Mouse (Mus musculus) heart, adult 9 months (tissue): ENCODE data around the gene Bard1.

Source experiments
- DNase-seq, 2 experiments: peaks; one replicate each; pipeline ENCODE4 v3.0.0; 2022; ENCODE audit warnings: low spot score in 2 of 2

Gene Bard1

GRCm38 (mm10) chr1:71102344-71103173 is at the start of gene Bard1:
TSS of gene Bard1 (minus strand) at chr1:71103146.
- peak; percentile 94 for DNase-seq

DNA sequence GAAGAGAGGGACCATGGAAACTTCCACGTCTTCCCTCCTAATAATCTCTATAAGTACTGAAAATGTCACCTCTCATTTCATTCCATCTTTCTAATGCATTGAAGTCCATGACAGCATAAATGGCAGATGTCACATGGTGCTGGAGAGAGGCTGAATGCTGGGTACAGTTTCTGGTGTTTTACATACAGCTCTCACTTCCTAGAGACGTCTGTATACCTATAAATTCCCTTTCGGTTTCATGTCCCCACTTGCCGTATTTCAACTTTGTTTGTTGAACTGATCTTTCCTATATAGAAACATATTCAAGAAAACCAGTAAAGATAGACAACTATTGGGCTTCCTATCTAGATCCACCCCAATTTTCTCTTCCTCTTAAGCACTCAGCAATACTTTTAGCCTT is 24.2 kb upstream of the Bard1 start:
- no peak for DNase-seq

DNA sequence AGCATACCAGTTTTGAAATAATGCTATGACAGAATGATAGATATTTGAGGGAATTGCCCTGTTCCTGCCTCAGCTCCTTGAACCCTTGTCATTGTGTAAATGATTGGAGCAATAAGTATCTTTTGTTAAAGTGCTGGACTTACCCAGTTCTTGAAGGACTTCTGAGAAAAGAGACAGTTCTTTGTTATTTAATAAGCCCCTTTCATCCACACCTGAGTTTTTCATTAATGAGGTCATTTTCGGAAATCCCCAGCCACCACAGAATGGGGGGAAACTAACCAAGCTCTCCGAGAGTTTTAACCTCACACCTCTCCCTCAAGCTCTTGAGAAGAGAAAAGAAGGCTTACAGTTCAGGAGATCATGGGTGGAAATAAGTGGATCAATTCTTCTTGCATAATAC is 15.6 kb upstream of the Bard1 start:
- no peak for DNase-seq

- no peak for DNase-seq
Observed at GRCm38 (mm10) chr1:71117253-71117652, 14.3 kb upstream of the Bard1 start.

- no peak for DNase-seq
Observed at GRCm38 (mm10) chr1:71115781-71116180, 12.8 kb upstream of the Bard1 start.

GRCm38 (mm10) chr1:71109858-71110257 is 6.9 kb upstream of the Bard1 start:
- DNase-seq: no peak

- DNase-seq: no peak
Observed at GRCm38 (mm10) chr1:71106127-71106526, 3.2 kb upstream of the Bard1 start.

GRCm38 (mm10) chr1:71105724-71106123 is 2.8 kb upstream of the Bard1 start:
- DNase-seq: no peak

DNA sequence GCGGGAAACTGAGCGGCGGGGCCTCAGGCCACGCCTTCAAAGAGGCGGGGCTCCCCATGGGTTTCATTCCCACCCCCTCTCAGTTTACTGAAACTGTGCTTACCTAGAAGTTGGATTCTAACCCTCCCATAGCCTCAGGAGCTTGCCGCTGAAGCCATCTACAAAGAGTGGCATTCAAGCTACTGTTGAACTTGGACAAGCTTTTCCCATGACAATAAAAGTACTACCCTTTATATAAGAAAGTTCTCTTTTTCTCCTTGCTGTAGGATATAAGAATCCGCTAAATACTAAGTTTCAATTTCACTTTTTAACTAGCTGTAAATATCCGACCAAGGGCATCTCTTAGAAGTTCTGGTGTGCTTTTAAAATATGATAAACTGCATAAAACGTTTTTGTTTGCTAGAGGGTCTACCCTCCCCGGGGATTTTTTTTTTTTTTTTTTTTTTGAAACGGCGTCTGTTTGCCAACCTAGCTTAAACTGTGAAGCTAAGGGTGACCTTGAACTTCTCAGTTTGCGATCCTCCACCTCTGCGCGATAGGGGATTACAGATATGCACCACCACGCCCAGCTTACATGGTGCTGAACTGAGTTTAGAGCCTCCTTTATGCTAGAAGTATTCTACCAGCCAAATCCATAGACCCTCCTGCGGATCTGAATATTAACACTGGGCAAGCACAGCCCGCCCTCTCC is 373 bp upstream of the Bard1 start:
- peak in 1 of 2 experiments; percentile 1 for DNase-seq

DNA sequence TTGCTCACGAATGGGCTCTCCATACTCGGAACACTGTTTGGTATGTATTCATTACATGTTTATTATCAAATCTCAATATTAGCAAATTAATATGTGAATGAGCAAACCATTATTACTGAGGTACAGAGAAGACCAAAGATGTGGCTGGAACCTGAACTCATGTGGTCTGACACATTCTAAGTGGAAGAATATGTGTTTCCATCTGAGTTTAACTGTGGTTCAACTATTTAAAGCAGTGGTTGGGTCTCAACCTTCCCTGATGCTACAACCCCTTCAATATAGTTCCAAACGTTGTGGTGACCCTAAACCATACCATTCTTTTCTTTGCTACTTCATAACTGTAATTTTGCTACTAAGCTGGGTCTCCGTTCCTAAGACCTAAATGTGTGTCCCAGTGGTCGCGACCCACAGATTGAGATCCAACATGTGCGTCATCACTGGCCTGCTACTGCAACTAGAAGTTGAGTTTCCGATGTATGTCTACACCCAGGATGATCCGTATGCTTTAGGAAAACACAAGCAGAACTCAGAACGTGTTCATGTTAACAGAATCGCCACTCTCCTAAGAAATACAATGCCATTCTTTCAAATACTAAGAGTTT is 1.5 kb downstream of the Bard1 start:
- no peak for DNase-seq

- DNase-seq: no peak
Observed at GRCm38 (mm10) chr1:71100591-71101368, 2.2 kb downstream of the Bard1 start.

- peak; percentile 6 to 10 for DNase-seq
Observed at GRCm38 (mm10) chr1:71099945-71100515, 2.9 kb downstream of the Bard1 start.

DNA sequence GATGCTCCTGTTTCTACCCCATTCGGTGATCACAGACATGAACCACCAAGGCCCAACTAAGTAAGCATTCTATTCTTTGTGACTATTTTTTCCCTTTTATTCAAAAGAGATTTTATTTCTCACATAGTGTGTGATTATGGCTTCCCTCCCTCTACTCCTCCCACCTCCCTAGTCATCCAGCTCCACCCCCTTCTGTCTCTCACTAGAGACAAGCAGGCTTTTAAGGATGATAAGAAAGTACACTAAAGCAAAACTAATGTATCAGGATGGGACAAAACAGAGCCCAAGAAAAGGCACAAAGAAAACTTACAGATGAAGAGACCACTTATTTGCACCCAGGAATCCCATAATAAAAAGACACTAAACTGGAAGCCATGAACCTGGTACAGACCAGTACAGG is 6.9 kb downstream of the Bard1 start:
- DNase-seq: no peak

DNA sequence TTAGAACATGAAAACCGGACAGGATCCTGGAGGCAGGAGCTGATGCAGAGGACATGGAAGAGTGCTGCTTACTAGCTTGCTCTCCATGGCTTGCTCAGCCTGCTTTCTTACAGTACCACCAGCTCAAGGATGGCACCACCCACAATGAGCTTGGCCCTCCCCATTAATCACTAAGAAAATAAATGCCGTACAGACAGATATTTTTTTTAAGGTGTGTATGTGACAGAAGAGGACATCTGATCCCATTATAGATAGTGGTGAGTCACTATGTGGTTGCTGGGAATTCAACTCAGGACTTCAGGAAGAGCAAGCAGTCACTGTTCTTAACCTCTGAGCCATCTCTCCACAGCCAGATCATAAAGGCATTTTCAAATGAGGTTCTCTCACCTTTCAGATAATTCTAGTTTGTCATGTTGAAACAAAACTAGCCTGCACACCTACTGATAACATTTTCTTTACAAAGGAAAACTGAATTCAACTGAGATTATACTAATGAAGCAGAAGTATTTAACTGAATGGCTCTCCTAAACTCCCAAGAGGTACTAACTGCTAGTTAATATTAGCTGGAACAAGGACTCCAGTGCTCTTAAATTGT is 7.6 kb downstream of the Bard1 start:
- DNase-seq: no peak

GRCm38 (mm10) chr1:71075651-71076050 is 27.3 kb downstream of the Bard1 start:
- DNase-seq: no peak

GRCm38 (mm10) chr1:71070771-71071170 is 32.2 kb downstream of the Bard1 start:
- no peak for DNase-seq

DNA sequence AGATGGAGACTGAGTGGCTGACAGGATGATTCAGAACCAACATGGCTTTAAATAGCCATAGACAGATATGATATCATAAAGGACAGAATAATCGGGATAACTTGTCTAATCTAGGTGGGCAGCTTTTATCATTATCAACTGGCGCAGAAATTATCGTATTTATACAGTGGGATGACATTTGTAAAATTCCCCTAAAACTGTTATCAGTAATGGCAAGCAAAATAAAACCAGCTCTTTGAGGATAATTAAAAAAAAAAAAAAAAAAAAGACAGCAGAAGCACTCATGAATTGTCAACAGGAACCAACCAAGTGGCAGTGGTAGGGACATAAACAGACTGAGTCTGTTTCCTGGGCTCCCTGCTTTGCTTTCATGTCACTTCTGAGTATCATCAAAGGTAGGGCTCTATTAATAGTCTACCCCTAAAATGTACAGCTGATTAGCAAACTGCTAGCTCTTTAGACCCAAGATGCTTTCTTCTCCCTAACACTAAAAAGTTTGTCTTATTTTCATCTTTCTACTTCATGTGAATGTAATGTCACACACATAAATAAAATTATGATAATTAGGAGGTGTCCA is 34.1 kb downstream of the Bard1 start:
- no peak for DNase-seq

GRCm38 (mm10) chr1:71063885-71064492 is 39.0 kb downstream of the Bard1 start:
- DNase-seq: no peak

DNA sequence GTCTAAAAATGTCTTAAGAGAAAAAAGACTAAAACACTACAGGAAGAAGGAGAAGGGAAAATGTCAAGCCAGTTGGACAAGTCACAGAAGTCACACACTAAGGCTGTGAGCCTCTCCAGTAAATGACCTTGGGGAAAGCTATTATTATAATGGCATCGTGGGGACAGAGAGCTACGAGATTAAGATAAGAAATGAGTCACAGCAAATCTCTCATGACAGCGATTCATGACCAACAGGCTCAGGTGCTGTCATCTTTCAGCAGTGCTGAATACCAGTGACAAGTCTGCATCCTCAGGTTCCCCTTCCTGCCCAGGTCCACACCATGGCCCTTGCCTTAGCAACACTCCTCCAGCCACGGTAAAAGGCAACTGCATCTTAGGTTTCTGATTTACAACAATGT is 46.8 kb downstream of the Bard1 start:
- DNase-seq: peak; percentile 2 to 6

DNA sequence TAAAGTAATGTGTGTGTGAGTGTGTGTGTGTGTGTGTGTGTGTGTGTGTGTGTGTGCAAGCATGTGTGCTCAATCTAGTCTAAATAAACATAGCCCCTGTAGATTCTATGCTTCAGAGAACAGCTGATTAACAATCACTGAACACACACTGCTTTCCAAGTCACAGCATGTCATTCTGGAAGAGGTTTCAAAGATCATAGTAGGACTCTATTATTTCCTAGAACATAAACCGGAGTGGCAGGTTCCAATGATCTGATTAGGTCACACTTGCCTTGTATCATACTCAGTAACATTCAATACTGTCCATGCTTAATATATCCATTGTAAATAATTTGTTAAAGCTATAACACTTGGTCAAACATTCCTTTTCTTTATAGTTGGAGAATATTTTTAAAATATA is 47.5 kb downstream of the Bard1 start:
- no peak for DNase-seq
